Comparison of ENCODE assay signal across 11 mouse cellular contexts in genomic region chr17:93409329-93409728, GRCm38 (mm10).
DNase-seq lines count a peak whose midpoint lies in the region; ATAC-seq and TF ChIP-seq lines count a peak whose summit lies in the region.
"Had no signal": no experiment of that assay in that cellular context is flagged by ENCODE, and none has a peak within 500 bp of the region (broad histone marks: within the 10 kb centered on the region; RNA-seq: fewer than 3 reads in every experiment).

No protein-coding gene starts in this region.

- no peaks in the 10 kb centered on the region for H3K36me3 ChIP-seq in hindbrain, embryonic 16.5 days (ENCODE audit: control insufficient read depth, insufficient read depth, low read length)
- H3K36me3 ChIP-seq in neural tube, embryonic 12.5 days, result no peaks in the 10 kb centered on the region

- ATAC-seq in hindbrain, embryonic 16.5 days, result peak; percentile 95
- peak; percentile 86 for ATAC-seq in neural tube, embryonic 12.5 days (ENCODE audit: low FRiP score, low read depth)

- no peak overlapping the region for H3K4me3 ChIP-seq in hindbrain, embryonic 16.5 days (ENCODE audit: low read length)
- no peak overlapping the region for H3K4me3 ChIP-seq in neural tube, embryonic 12.5 days
- H3K4me3 ChIP-seq in gastrocnemius, adult 2 months, result no peak overlapping the region
- H3K4me3 ChIP-seq: megakaryocyte, embryonic 14.5 days had no signal

- no peaks in the 10 kb centered on the region for H3K27me3 ChIP-seq in hindbrain, embryonic 16.5 days (replicated peaks; ENCODE audit: control insufficient read depth, insufficient read depth, low read length)
- no peaks in the 10 kb centered on the region for H3K27me3 ChIP-seq in neural tube, embryonic 12.5 days (replicated peaks)
- H3K27me3 ChIP-seq: megakaryocyte, embryonic 14.5 days had no signal

- H3K9ac ChIP-seq in hindbrain, embryonic 16.5 days (ENCODE audit: low read depth, low read length), result no peak overlapping the region
- no peak overlapping the region for H3K9ac ChIP-seq in neural tube, embryonic 12.5 days

- DNase-seq in kidney, postnatal 4 days, result peak; percentile 4
- DNase-seq in kidney, postnatal 25 days, result no peak
- DNase-seq in fat pad, adult 2 months (ENCODE audit: extremely low read depth, low read depth, low spot score), result peak; percentile 16
- no peak for DNase-seq in adrenal gland, adult 8-10 months
- DNase-seq in gastrocnemius, adult 2 months, result no peak
- no peak for DNase-seq in gastrocnemius, postnatal 36 days
- DNase-seq: gastrocnemius, postnatal 10 days; heart, postnatal 4 days had no signal

- H3K4me2 ChIP-seq in hindbrain, embryonic 16.5 days (ENCODE audit: low read length), result no peak overlapping the region
- no peak overlapping the region for H3K4me2 ChIP-seq in neural tube, embryonic 12.5 days (replicated peaks)

- intact Hi-C loops in gastrocnemius, adult 2 months (cut with DNase I), result no loop called here
- intact Hi-C loops in gastrocnemius, postnatal 36 days (cut with DNase I), result no loop called here

- no peak for TF ChIP-seq CTCF in gastrocnemius, adult 2 months (IDR thresholded peaks at IDR 0.05)

- H3K4me1 ChIP-seq in hindbrain, embryonic 16.5 days (ENCODE audit: control insufficient read depth, insufficient read depth, low read depth, low read length), result no peaks in the 10 kb centered on the region
- no peaks in the 10 kb centered on the region for H3K4me1 ChIP-seq in neural tube, embryonic 12.5 days
- H3K4me1 ChIP-seq: megakaryocyte, embryonic 14.5 days had no signal

- no peak overlapping the region for H3K27ac ChIP-seq in hindbrain, embryonic 16.5 days (ENCODE audit: low read depth, low read length)
- no peak overlapping the region for H3K27ac ChIP-seq in neural tube, embryonic 12.5 days
- H3K27ac ChIP-seq in gastrocnemius, adult 2 months, result no peak overlapping the region

- H3K9me3 ChIP-seq in hindbrain, embryonic 16.5 days (ENCODE audit: control insufficient read depth, low read length), result no peaks in the 10 kb centered on the region
- no peaks in the 10 kb centered on the region for H3K9me3 ChIP-seq in neural tube, embryonic 12.5 days

- WGBS in hindbrain, embryonic 16.5 days, result 41% methylated on average over 1 of the region's 1 CpGs
- 61% methylated on average over 1 of the region's 1 CpGs for WGBS in neural tube, embryonic 12.5 days

Comparison
In these comparisons a context has a peak if more than half of its experiments do, and no peak if none do; other contexts are left out.
1. DNase-seq: peak in kidney, postnatal 4 days (2 of 2) and fat pad, adult 2 months (single experiment); none in kidney, postnatal 25 days (0 of 2), adrenal gland, adult 8-10 months (single experiment), gastrocnemius, adult 2 months (single experiment) and gastrocnemius, postnatal 36 days (0 of 2).